In the genomic region with DNA sequence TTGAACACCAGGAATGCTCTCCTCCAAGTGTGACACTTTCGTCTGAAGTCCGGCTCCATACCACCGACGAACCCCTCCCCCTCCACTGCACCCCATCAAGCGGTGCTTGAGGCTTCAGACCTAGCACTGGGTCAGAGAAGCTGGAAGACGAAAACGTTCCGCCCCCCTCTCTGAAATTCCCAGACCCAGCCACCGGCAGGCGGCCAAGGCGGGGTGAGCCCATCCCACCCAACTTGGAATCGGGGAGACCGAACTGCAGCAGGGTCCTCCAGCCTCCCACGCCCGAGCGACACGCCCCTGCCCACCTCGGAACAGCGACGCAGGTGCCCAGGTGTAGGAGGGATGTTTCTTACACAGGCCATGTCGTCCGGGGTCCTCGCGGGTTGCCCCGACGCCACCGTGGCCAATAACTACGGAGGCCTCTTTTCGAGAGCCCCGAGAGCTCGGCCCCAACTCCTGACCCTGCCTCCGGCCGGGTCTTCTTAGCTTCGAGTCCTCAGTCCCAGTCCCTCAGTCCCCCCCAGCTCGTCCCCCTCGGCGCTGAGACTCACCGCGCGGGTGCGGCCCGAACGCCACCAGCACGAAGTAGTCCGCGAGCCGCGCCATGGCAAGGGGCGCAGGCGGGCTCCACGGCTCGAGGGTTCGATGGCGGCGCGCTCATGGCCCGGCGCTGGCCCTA, we compare ENCODE assay signal across 8 mouse cellular contexts. TPM values are rescaled to one million over a fixed set of nuclear protein-coding genes. Genes with fewer than 3 reads are reported as not detected.
DNase-seq lines count a peak whose midpoint lies in the region; ATAC-seq and TF ChIP-seq lines count a peak whose summit lies in the region.

No protein-coding gene starts in this region.

- peak; percentile 8 for ATAC-seq in inflammation-experienced regulatory T-cells, adult 6 months
- peak; percentile 39 for ATAC-seq in liver, embryonic 15.5 days (ENCODE audit: insufficient read depth)

- WGBS in liver, embryonic 15.5 days (ENCODE audit: insufficient replicate concordance): under 1% methylated on average over 58 of the region's 58 CpGs

- DNase-seq in ovary, postnatal 14 days (ENCODE audit: low spot score): peak; percentile 26
- DNase-seq in ovary, postnatal 10 days (ENCODE audit: low spot score): no peak
- DNase-seq in adrenal gland, postnatal 14 days: peak; percentile 55
- peak; percentile 6 for DNase-seq in retina, postnatal 7 days (ENCODE audit: low read depth, low spot score)
- DNase-seq in left cerebral cortex, adult 18-20 months (ENCODE audit: low spot score in 2 of 2): no peak

- H3K27ac ChIP-seq in embryonic fibroblast, embryonic 13.5 days (ENCODE audit: insufficient read depth, low read length): no peak overlapping the region
- peak overlapping the region; percentile 62 for H3K27ac ChIP-seq in liver, embryonic 15.5 days (replicated peaks)

- no peak for TF ChIP-seq CTCF in embryonic fibroblast, embryonic 13.5 days (IDR thresholded peaks at IDR 0.05; ENCODE audit: borderline replicate concordance, insufficient read depth, low read length)

- H3K4me1 ChIP-seq in embryonic fibroblast, embryonic 13.5 days (ENCODE audit: control insufficient read depth, insufficient read depth, low read length): peaks cover 7% of the 10 kb centered on the region
- peaks cover 61% of the 10 kb centered on the region for H3K4me1 ChIP-seq in liver, embryonic 15.5 days (replicated peaks)

- peaks cover 4% of the 10 kb centered on the region; the same call in 1 of the 2 replicates for H3K27me3 ChIP-seq in liver, embryonic 15.5 days

- H3K4me3 ChIP-seq in embryonic fibroblast, embryonic 13.5 days (ENCODE audit: insufficient read depth, low read length): peak overlapping the region; percentile 72
- peak overlapping the region; percentile 88 for H3K4me3 ChIP-seq in liver, embryonic 15.5 days (replicated peaks)

- H3K9me3 ChIP-seq in liver, embryonic 15.5 days (replicated peaks): no peaks in the 10 kb centered on the region

- peak overlapping the region; percentile 95 for H3K4me2 ChIP-seq in liver, embryonic 15.5 days

- TF ChIP-seq POLR2A in embryonic fibroblast, embryonic 13.5 days (IDR thresholded peaks at IDR 0.05; ENCODE audit: low read depth, low read length): no peak

- H3K36me3 ChIP-seq in liver, embryonic 15.5 days (replicated peaks): no peaks in the 10 kb centered on the region

- H3K9ac ChIP-seq in liver, embryonic 15.5 days: peak overlapping the region; percentile 93

RNA-seq across cellular contexts. Expression of a gene that starts 0.5 kb away (rescaled TPM):
- total RNA-seq in adrenal gland, postnatal 14 days (2021): 74.0 and 99.4 TPM in 2 replicates
- 75.9 and 95.7 TPM in 2 replicates for polyA plus RNA-seq in embryonic fibroblast, embryonic 13.5 days (2011; ENCODE audit: insufficient read length, low read depth, missing spikeins)
- 100 to 1,000 TPM in 2 of 3 experiments, 10 to 100 TPM in 1; 63.2 to 112 (median 106) TPM for polyA plus RNA-seq in inflammation-experienced regulatory T-cells, adult 6 months (2017; shearing (Covaris generic))
- polyA plus RNA-seq in liver, embryonic 15.5 days (2015; fragmentation: Nextera tagmentation; extraction: Ambion mirVana): 21.4 and 28.6 TPM in 2 replicates
- total RNA-seq in left cerebral cortex, adult 18-20 months (2021): 100 to 1,000 TPM; 204 to 220 TPM

RNA-seq across cellular contexts. Expression of a gene that starts 7.9 kb away (rescaled TPM):
- total RNA-seq in adrenal gland, postnatal 14 days (2021): not detected in 2 replicates
- 7.7 and 8.4 TPM in 2 replicates for polyA plus RNA-seq in embryonic fibroblast, embryonic 13.5 days (2011; ENCODE audit: insufficient read length, low read depth, missing spikeins)
- not detected for polyA plus RNA-seq in inflammation-experienced regulatory T-cells, adult 6 months (2017; shearing (Covaris generic))
- 1.7 and 2.0 TPM in 2 replicates for polyA plus RNA-seq in liver, embryonic 15.5 days (2015; fragmentation: Nextera tagmentation; extraction: Ambion mirVana)
- not detected for total RNA-seq in left cerebral cortex, adult 18-20 months (2021)

RNA-seq across cellular contexts. Expression of a gene that starts 19.5 kb away (rescaled TPM):
- total RNA-seq in adrenal gland, postnatal 14 days (2021): not detected in 2 replicates
- not detected in 2 replicates for polyA plus RNA-seq in embryonic fibroblast, embryonic 13.5 days (2011; ENCODE audit: insufficient read length, low read depth, missing spikeins)
- polyA plus RNA-seq in inflammation-experienced regulatory T-cells, adult 6 months (2017; shearing (Covaris generic)): not detected
- polyA plus RNA-seq in liver, embryonic 15.5 days (2015; fragmentation: Nextera tagmentation; extraction: Ambion mirVana): 10.3 and 10.6 TPM in 2 replicates
- not detected for total RNA-seq in left cerebral cortex, adult 18-20 months (2021)

RNA-seq across cellular contexts. Expression of a gene that starts 40.8 kb away (rescaled TPM):
- 43.2 and 44.6 TPM in 2 replicates for total RNA-seq in adrenal gland, postnatal 14 days (2021)
- 82.5 and 83.0 TPM in 2 replicates for polyA plus RNA-seq in embryonic fibroblast, embryonic 13.5 days (2011; ENCODE audit: insufficient read length, low read depth, missing spikeins)
- 10 to 100 TPM; 24.7 to 44.0 (median 34.7) TPM for polyA plus RNA-seq in inflammation-experienced regulatory T-cells, adult 6 months (2017; shearing (Covaris generic))
- 30.9 and 35.3 TPM in 2 replicates for polyA plus RNA-seq in liver, embryonic 15.5 days (2015; fragmentation: Nextera tagmentation; extraction: Ambion mirVana)
- 10 to 100 TPM; 17.8 to 21.2 TPM for total RNA-seq in left cerebral cortex, adult 18-20 months (2021)

RNA-seq across cellular contexts. Expression of a gene that starts 40.9 kb away (rescaled TPM):
- total RNA-seq in adrenal gland, postnatal 14 days (2021): 83.3 and 85.8 TPM in 2 replicates
- polyA plus RNA-seq in embryonic fibroblast, embryonic 13.5 days (2011; ENCODE audit: insufficient read length, low read depth, missing spikeins): 58.9 and 94.2 TPM in 2 replicates
- 100 to 1,000 TPM; 145 to 237 (median 180) TPM for polyA plus RNA-seq in inflammation-experienced regulatory T-cells, adult 6 months (2017; shearing (Covaris generic))
- polyA plus RNA-seq in liver, embryonic 15.5 days (2015; fragmentation: Nextera tagmentation; extraction: Ambion mirVana): 110 and 115 TPM in 2 replicates
- 100 to 1,000 TPM; 111 to 119 TPM for total RNA-seq in left cerebral cortex, adult 18-20 months (2021)

Comparison
In these comparisons a context has a peak if more than half of its experiments do, and no peak if none do; other contexts are left out.
1. DNase-seq: peak in ovary, postnatal 14 days (single experiment), adrenal gland, postnatal 14 days (single experiment) and retina, postnatal 7 days (single experiment); none in ovary, postnatal 10 days (single experiment) and left cerebral cortex, adult 18-20 months (0 of 2).